Mouse (Mus musculus): ENCODE measurements around the gene Hykk.

The Hykk gene

GRCm38 (mm10) chr9:54981291-54982191, 64.5 kb downstream of the Hykk start:
- peak; percentile 69 for DNase-seq (ENCODE audit: low spot score)

GRCm38 (mm10) chr9:54982401-54982800, 65.3 kb downstream of the Hykk start:
- no peak for DNase-seq (ENCODE audit: low spot score)

GRCm38 (mm10) chr9:54990362-54990761, 73.3 kb downstream of the Hykk start:
- no peak for DNase-seq (ENCODE audit: low spot score)

GRCm38 (mm10) chr9:54994381-54994780, 77.3 kb downstream of the Hykk start:
- no peak for DNase-seq (ENCODE audit: low spot score)

GRCm38 (mm10) chr9:54995645-54996044, 78.6 kb downstream of the Hykk start:
- DNase-seq (ENCODE audit: low spot score) = no peak

Data from MN1 (cell line).